Mouse (Mus musculus): ENCODE results near the gene Zfp524. TPM values are rescaled to one million over a fixed set of nuclear protein-coding genes. Genes with fewer than 3 reads are reported as not detected.

The Zfp524 gene
- polyA plus RNA-seq, 1 experiment from 2014 or later, result 11.0 TPM

DNA sequence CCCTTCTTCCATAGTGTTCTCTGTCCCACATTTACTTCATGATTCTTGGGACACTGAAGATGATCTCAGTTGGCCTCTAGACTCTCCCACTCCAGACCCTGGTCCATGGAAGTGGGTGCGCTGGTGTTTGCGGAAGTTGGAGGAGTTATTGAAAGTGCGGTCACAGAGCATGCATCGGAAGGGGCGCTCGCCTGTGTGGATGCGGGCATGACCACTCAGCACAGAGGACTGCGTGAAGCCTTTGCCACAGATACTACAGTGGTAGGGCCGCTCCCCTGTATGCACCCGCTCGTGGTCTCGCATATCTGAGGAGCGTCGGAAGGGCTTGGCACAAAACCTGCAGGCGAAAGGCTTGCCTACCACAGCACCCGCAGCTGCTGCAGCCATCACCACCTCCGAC is 21.4 kb downstream of the Zfp524 start:
- no peaks in the 10 kb centered on the region for H3K27me3 ChIP-seq (ENCODE audit: control insufficient read depth, insufficient read depth, low read length)
- peaks cover 49% of the 10 kb centered on the region for H3K36me3 ChIP-seq (ENCODE audit: control insufficient read depth, insufficient read depth, low read length)
- ATAC-seq (replicated peaks; ENCODE audit: insufficient number of reproducible peaks, low FRiP score, low TSS enrichment), result no peak
- H3K9ac ChIP-seq (ENCODE audit: low read depth, low read length), result no peak overlapping the region
- H3K9me3 ChIP-seq (replicated peaks; ENCODE audit: control insufficient read depth, low read length), result peaks cover 19% of the 10 kb centered on the region
- no peak overlapping the region for H3K4me3 ChIP-seq (ENCODE audit: low read depth, low read length)
- H3K4me2 ChIP-seq, result no peak overlapping the region
- peaks cover 4% of the 10 kb centered on the region; the same call in 1 of the 2 replicates for H3K4me1 ChIP-seq (ENCODE audit: control insufficient read depth, insufficient read depth, low read length)
- 91% methylated on average over 17 of the region's 17 CpGs for WGBS (ENCODE audit: insufficient replicate concordance)
- H3K27ac ChIP-seq (ENCODE audit: low read depth, low read length), result no peak overlapping the region

DNA sequence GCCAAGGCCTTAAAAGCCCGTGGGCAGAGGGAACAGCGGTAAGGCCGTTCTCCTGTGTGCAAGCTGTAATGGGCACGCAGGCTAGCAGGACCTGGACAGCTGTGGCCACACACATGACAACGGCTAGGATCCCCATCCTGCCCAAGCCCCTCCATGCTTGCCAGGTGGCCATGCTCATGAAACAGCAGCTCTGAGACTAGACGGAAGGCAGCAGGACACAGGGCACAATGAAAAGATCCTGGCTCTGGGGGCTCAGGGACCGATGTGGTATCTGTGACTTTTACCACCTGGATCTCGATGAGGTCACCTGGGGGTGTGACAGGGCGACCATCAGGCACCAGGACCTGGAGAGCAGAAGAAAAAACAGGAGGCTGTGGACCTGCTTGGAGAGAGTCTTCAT is 21.9 kb downstream of the Zfp524 start:
- Histone ChIP-seq H3K27ac (ENCODE audit: low read depth, low read length) (no peak overlapping the region), H3K27me3 (ENCODE audit: control insufficient read depth, insufficient read depth, low read length) (no peaks in the 10 kb centered on the region), H3K4me1 (ENCODE audit: control insufficient read depth, insufficient read depth, low read length) (peaks cover 4% of the 10 kb centered on the region; the same call in 1 of the 2 replicates), H3K4me2 (no peak overlapping the region), H3K36me3 (ENCODE audit: control insufficient read depth, insufficient read depth, low read length) (peaks cover 44% of the 10 kb centered on the region), H3K9ac (ENCODE audit: low read depth, low read length) (no peak overlapping the region), H3K4me3 (ENCODE audit: low read depth, low read length) (no peak overlapping the region), H3K9me3 (replicated peaks; ENCODE audit: control insufficient read depth, low read length) (peaks cover 13% of the 10 kb centered on the region)
- ATAC-seq (replicated peaks; ENCODE audit: insufficient number of reproducible peaks, low FRiP score, low TSS enrichment), result no peak
- 83% methylated on average over 9 of the region's 9 CpGs for WGBS (ENCODE audit: insufficient replicate concordance)

DNA sequence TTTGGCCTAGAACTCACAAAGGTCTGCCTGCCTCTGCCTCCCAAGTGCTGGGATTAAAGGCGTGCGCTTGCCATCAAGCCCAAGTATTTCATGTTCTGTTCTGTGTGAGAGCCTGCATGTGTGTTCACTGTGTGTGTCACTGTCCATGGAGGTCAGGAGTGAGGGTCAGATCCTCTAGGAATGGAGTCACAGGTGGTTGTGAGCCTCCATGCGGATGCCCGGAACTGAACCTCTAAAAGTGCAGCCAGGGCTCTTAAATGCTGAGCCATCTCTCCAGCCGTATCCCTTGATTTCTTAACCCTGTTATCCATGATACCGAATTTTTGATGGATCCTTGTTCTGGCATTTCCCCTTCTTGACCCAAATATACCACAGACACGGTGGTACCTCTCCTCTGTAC is 22.8 kb downstream of the Zfp524 start:
- Histone ChIP-seq H3K4me1 (ENCODE audit: control insufficient read depth, insufficient read depth, low read length) (peaks cover 4% of the 10 kb centered on the region; the same call in 1 of the 2 replicates), H3K27ac (ENCODE audit: low read depth, low read length) (no peak overlapping the region), H3K9me3 (replicated peaks; ENCODE audit: control insufficient read depth, low read length) (peaks cover 5% of the 10 kb centered on the region), H3K4me3 (ENCODE audit: low read depth, low read length) (no peak overlapping the region; the same call in 1 of the 2 replicates), H3K9ac (ENCODE audit: low read depth, low read length) (no peak overlapping the region), H3K36me3 (ENCODE audit: control insufficient read depth, insufficient read depth, low read length) (peaks cover 35% of the 10 kb centered on the region), H3K4me2 (no peak overlapping the region; the same call in 1 of the 2 replicates), H3K27me3 (ENCODE audit: control insufficient read depth, insufficient read depth, low read length) (no peaks in the 10 kb centered on the region)
- ATAC-seq (replicated peaks; ENCODE audit: insufficient number of reproducible peaks, low FRiP score, low TSS enrichment), result no peak
- WGBS (ENCODE audit: insufficient replicate concordance), result 87% methylated on average over 7 of the region's 7 CpGs

- no peak for ATAC-seq (replicated peaks; ENCODE audit: insufficient number of reproducible peaks, low FRiP score, low TSS enrichment)
- Histone ChIP-seq H3K9me3 (replicated peaks; ENCODE audit: control insufficient read depth, low read length) (peaks cover under 1% of the 10 kb centered on the region), H3K4me3 (ENCODE audit: low read depth, low read length) (peak overlapping the region; percentile 62), H3K27ac (ENCODE audit: low read depth, low read length) (peak overlapping the region; percentile 89; the same call in 1 of the 2 replicates), H3K27me3 (ENCODE audit: control insufficient read depth, insufficient read depth, low read length) (no peaks in the 10 kb centered on the region), H3K9ac (ENCODE audit: low read depth, low read length) (no peak overlapping the region), H3K4me2 (peak overlapping the region; percentile 71), H3K36me3 (ENCODE audit: control insufficient read depth, insufficient read depth, low read length) (peaks cover 31% of the 10 kb centered on the region), H3K4me1 (ENCODE audit: control insufficient read depth, insufficient read depth, low read length) (peaks cover 4% of the 10 kb centered on the region; the same call in 1 of the 2 replicates)
- 78% methylated on average over 8 of the region's 8 CpGs for WGBS (ENCODE audit: insufficient replicate concordance)
Measured at GRCm38 (mm10) chr7:5037467-5037866, 23.3 kb downstream of the Zfp524 start.

- Histone ChIP-seq H3K4me3 (ENCODE audit: low read depth, low read length) (peak within 1 kb of the TSS; percentile 62), H3K4me2 (peak within 1 kb of the TSS; percentile 71), H3K4me1 (ENCODE audit: control insufficient read depth, insufficient read depth, low read length) (peaks cover 4% of the 10 kb centered on the region; the same call in 1 of the 2 replicates), H3K27me3 (ENCODE audit: control insufficient read depth, insufficient read depth, low read length) (no peaks in the 10 kb centered on the region), H3K27ac (ENCODE audit: low read depth, low read length) (peak within 1 kb of the TSS; percentile 89), H3K9ac (ENCODE audit: low read depth, low read length) (peak within 1 kb of the TSS; percentile 80), H3K9me3 (replicated peaks; ENCODE audit: control insufficient read depth, low read length) (no peaks in the 10 kb centered on the region), H3K36me3 (ENCODE audit: control insufficient read depth, insufficient read depth, low read length) (peaks cover 24% of the 10 kb centered on the region)
- 0% methylated on average over 48 of the region's 48 CpGs for WGBS (ENCODE audit: insufficient replicate concordance)
- ATAC-seq (replicated peaks; ENCODE audit: insufficient number of reproducible peaks, low FRiP score, low TSS enrichment), result peak; percentile 95
Measured at GRCm38 (mm10) chr7:5038109-5038732, 24.0 kb downstream of the Zfp524 start, which contains the start of gene Zfp784. TSS of gene Zfp784 (minus strand) at chr7:5038446.

DNA sequence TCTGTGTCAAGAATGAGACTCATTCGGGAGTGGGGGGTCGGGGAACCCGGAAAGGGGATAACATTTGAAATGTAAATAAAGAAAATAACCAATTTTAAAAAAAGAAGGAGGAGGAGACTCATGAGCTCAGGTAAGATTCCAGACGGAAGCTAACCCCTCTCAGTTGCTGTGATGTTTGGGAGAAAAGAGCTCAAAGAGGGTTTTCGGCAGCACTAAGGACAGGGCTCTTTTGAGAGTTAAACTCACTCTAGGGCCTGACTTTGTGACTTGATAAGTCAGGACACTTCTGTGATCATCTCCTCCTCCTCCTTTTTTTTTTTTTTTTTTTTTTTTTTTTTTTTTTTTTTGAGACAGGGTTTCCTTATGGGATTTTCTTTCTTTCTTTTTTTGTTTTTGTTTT is 24.7 kb downstream of the Zfp524 start:
- H3K27ac ChIP-seq (ENCODE audit: low read depth, low read length), result peak overlapping the region; percentile 89; the same call in 1 of the 2 replicates
- H3K9ac ChIP-seq (ENCODE audit: low read depth, low read length), result peak overlapping the region; percentile 80
- peaks cover 17% of the 10 kb centered on the region for H3K36me3 ChIP-seq (ENCODE audit: control insufficient read depth, insufficient read depth, low read length)
- H3K27me3 ChIP-seq (ENCODE audit: control insufficient read depth, insufficient read depth, low read length), result no peaks in the 10 kb centered on the region
- peak overlapping the region; percentile 71 for H3K4me2 ChIP-seq
- no peaks in the 10 kb centered on the region for H3K9me3 ChIP-seq (replicated peaks; ENCODE audit: control insufficient read depth, low read length)
- WGBS (ENCODE audit: insufficient replicate concordance), result 35% methylated on average over 5 of the region's 5 CpGs
- ATAC-seq (replicated peaks; ENCODE audit: insufficient number of reproducible peaks, low FRiP score, low TSS enrichment), result no peak
- H3K4me1 ChIP-seq (ENCODE audit: control insufficient read depth, insufficient read depth, low read length), result peaks cover 4% of the 10 kb centered on the region; the same call in 1 of the 2 replicates
- H3K4me3 ChIP-seq (ENCODE audit: low read depth, low read length), result peak overlapping the region; percentile 62

DNA sequence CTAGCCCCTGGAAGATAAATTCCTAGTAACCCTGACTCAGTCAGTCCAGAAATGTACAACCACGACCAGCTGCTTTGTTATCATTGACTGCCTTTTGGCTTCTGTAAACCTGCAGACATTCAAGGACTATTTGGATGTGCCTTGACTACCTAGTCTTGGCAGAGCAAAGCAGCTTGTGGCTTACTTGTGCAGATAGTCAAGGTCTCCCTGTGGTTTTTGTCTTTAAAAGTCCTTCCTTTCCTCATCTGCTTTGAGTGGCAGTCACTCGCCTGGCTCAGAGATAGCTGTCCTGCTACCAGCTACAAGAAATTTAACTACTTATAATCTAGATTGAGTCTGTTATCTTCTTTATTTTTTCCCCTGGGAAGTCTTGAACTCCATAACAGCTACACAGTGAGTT is 30.8 kb downstream of the Zfp524 start:
- H3K4me2 ChIP-seq, result no peak overlapping the region
- no peaks in the 10 kb centered on the region for H3K9me3 ChIP-seq (replicated peaks; ENCODE audit: control insufficient read depth, low read length)
- H3K27ac ChIP-seq (ENCODE audit: low read depth, low read length), result no peak overlapping the region
- H3K27me3 ChIP-seq (ENCODE audit: control insufficient read depth, insufficient read depth, low read length), result no peaks in the 10 kb centered on the region
- no peak overlapping the region for H3K4me3 ChIP-seq (ENCODE audit: low read depth, low read length)
- 52% methylated on average over 2 of the region's 2 CpGs for WGBS (ENCODE audit: insufficient replicate concordance)
- ATAC-seq (replicated peaks; ENCODE audit: insufficient number of reproducible peaks, low FRiP score, low TSS enrichment), result no peak
- no peaks in the 10 kb centered on the region for H3K4me1 ChIP-seq (ENCODE audit: control insufficient read depth, insufficient read depth, low read length)
- no peaks in the 10 kb centered on the region; the same call in 1 of the 2 replicates for H3K36me3 ChIP-seq (ENCODE audit: control insufficient read depth, insufficient read depth, low read length)
- H3K9ac ChIP-seq (ENCODE audit: low read depth, low read length), result no peak overlapping the region

- ATAC-seq (replicated peaks; ENCODE audit: insufficient number of reproducible peaks, low FRiP score, low TSS enrichment), result no peak
- no peak overlapping the region for H3K4me2 ChIP-seq
- 73% methylated on average over 2 of the region's 2 CpGs for WGBS (ENCODE audit: insufficient replicate concordance)
Measured at GRCm38 (mm10) chr7:5046112-5046511, 31.9 kb downstream of the Zfp524 start.

GRCm38 (mm10) chr7:5047313-5047712 is 33.1 kb downstream of the Zfp524 start:
- H3K4me1 ChIP-seq (ENCODE audit: control insufficient read depth, insufficient read depth, low read length), result peaks cover under 1% of the 10 kb centered on the region
- no peak overlapping the region for H3K4me3 ChIP-seq (ENCODE audit: low read depth, low read length)
- 24% methylated on average over 2 of the region's 2 CpGs for WGBS (ENCODE audit: insufficient replicate concordance)
- H3K4me2 ChIP-seq, result no peak overlapping the region
- H3K36me3 ChIP-seq (ENCODE audit: control insufficient read depth, insufficient read depth, low read length), result no peaks in the 10 kb centered on the region
- no peak overlapping the region for H3K27ac ChIP-seq (ENCODE audit: low read depth, low read length)
- H3K9me3 ChIP-seq (replicated peaks; ENCODE audit: control insufficient read depth, low read length), result no peaks in the 10 kb centered on the region
- no peak overlapping the region for H3K9ac ChIP-seq (ENCODE audit: low read depth, low read length)
- peaks cover 5% of the 10 kb centered on the region for H3K27me3 ChIP-seq (ENCODE audit: control insufficient read depth, insufficient read depth, low read length)
- no peak for ATAC-seq (replicated peaks; ENCODE audit: insufficient number of reproducible peaks, low FRiP score, low TSS enrichment)

More at GRCm38 (mm10) chr7:5046112-5046511, 31.9 kb downstream of the Zfp524 start:
- H3K27me3 ChIP-seq (ENCODE audit: control insufficient read depth, insufficient read depth, low read length), result no peaks in the 10 kb centered on the region
- H3K4me3 ChIP-seq (ENCODE audit: low read depth, low read length), result no peak overlapping the region
- no peaks in the 10 kb centered on the region for H3K4me1 ChIP-seq (ENCODE audit: control insufficient read depth, insufficient read depth, low read length)
- H3K9me3 ChIP-seq (replicated peaks; ENCODE audit: control insufficient read depth, low read length), result no peaks in the 10 kb centered on the region
- no peak overlapping the region for H3K9ac ChIP-seq (ENCODE audit: low read depth, low read length)
- no peak overlapping the region for H3K27ac ChIP-seq (ENCODE audit: low read depth, low read length)
- no peaks in the 10 kb centered on the region; the same call in 1 of the 2 replicates for H3K36me3 ChIP-seq (ENCODE audit: control insufficient read depth, insufficient read depth, low read length)
